Mouse (Mus musculus) midbrain, postnatal 0 days (tissue): ENCODE data around the gene Mrpl23. TPM values are rescaled to one million over a fixed set of nuclear protein-coding genes. Genes with fewer than 3 reads are reported as not detected.
A peak's percentile ranks its signal among the peaks of the same experiment; 100 is the strongest.

Experiments
- ATAC-seq: fragments of 200-750 bp; cut with Nextera tagmentation; 2 replicates; pipeline ENCODE4 v1.8.0; 2017; ENCODE audit warnings: moderate number of reproducible peaks, mild to moderate bottlenecking, moderate TSS enrichment, moderate library complexity; ENCODE audit not compliant: low FRiP score
- DNase-seq: peaks from one replicate; pipeline ENCODE4 v3.0.0-alpha.2; 2015; ENCODE audit warnings: low spot score
- H3K27ac ChIP-seq: fragments of 300-500 bp; sonication (generic); 2 replicates; pipeline ENCODE4 v1.5.1; 2014; ENCODE audit warnings: low read depth, mild to moderate bottlenecking, low read length, mixed read lengths
- H3K27me3 ChIP-seq: fragments of 300-500 bp; sonication (generic); 2 replicates; pipeline ENCODE4 v1.6.1; 2014; ENCODE audit warnings: low read length, control low read depth, mixed read lengths; ENCODE audit not compliant: insufficient read depth
- H3K36me3 ChIP-seq: fragments of 300-500 bp; sonication (generic); 2 replicates; pipeline ENCODE4 v1.6.1; 2014; ENCODE audit warnings: low read length, control low read depth, mixed read lengths; ENCODE audit not compliant: insufficient read depth
- H3K4me1 ChIP-seq: fragments of 300-500 bp; sonication (generic); 2 replicates; pipeline ENCODE4 v1.6.1; 2014; ENCODE audit warnings: mild to moderate bottlenecking, control low read depth, antibody characterized with exemption, low read length, mixed read lengths; ENCODE audit not compliant: insufficient read depth
- H3K4me2 ChIP-seq: fragments of 300-500 bp; sonication (generic); 2 replicates; pipeline ENCODE4 v1.6.1; 2014; ENCODE audit warnings: low read depth, mild to moderate bottlenecking, low read length, mixed read lengths; ENCODE audit not compliant: poor library complexity, severe bottlenecking
- H3K4me3 ChIP-seq: fragments of 300-500 bp; sonication (generic); 2 replicates; pipeline ENCODE4 v1.5.1; 2014; ENCODE audit warnings: low read depth, mild to moderate bottlenecking, low read length, moderate library complexity
- H3K9ac ChIP-seq: fragments of 300-500 bp; sonication (generic); replicated peaks from 2 replicates; pipeline ENCODE4 v1.6.1; 2014; ENCODE audit warnings: mild to moderate bottlenecking, low read length, moderate library complexity, mixed read lengths; ENCODE audit not compliant: poor library complexity, severe bottlenecking
- H3K9me3 ChIP-seq: fragments of 300-500 bp; sonication (generic); 2 replicates; pipeline ENCODE4 v1.6.1; 2016; ENCODE audit warnings: low read length, control low read depth
- CTCF ChIP-seq: IDR thresholded peaks from 2 replicates; pipeline ENCODE4 v1.5.1; 2016; ENCODE audit warnings: antibody characterized with exemption, mild to moderate bottlenecking
- WGBS: fragments of 180-500 bp; shearing (Covaris S2); extraction: QIAGEN DNeasy Blood & Tissue Kit; methylation state at CpG from one replicate; pipeline ENCODE4 v1.1.7; 2014; 5-methylcytosine and 5-hydroxymethylcytosine counted together
- polyA plus RNA-seq: library from polyadenylated mRNA; unstranded; fragments of >200 nt; fragmentation: Nextera tagmentation; extraction: Ambion mirVana; gene quantifications from 2 replicates; pipeline ENCODE4 v1.2.1, GENCODE M21; 2015
- total RNA-seq: library from RNA; depleted of rRNA; stranded (reverse); fragments of >200 nt; gene quantifications from 2 replicates; pipeline ENCODE4 v1.2.3, GENCODE M21; 2014

Mrpl23 gene
- total and polyA plus RNA-seq, 2 experiments from 2014 or later = 24.6 to 60.8 TPM

DNA sequence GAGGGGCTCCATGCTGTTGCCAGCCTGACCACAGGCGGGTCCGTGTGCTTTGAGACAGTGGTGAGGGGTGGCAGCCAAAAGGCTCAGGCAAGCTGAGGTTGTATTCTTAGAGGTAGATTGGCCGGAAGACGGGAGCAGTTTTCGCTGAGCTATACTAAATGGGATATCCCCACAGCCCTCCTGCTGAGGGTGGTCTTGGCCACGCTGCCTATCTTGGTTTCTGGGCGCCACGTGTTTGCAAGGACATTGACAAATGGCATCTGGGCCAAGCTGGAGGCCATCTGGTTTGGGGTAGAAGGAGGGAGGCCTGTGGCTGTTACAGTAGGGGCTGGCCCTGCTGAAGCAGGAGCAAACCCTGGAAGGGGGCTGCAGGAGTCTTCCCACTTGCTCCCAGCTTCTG, 39.0 kb upstream of the Mrpl23 start:
- H3K4me2 ChIP-seq = no peak overlapping the region
- ATAC-seq = no peak
- no peaks in the 10 kb centered on the region for H3K36me3 ChIP-seq

DNA sequence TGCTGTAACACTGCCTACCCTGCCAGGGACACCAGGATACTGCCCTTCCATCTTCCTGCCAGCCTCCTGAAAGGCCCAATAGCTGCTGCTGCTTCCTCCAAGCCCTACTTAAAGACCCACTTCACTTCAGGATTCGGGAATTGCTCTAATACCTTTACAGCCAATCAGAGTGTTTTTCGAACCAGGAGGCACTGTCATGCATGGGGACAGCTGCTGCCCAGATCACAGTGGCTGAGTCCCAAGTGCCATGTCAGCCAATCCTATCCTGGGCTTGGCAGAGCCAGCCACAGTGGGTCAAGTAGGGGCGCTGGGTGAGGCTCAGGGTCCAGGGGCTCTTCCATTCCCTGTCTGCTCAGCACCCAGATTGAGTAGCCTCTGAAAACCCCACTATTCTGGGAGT, 36.3 kb upstream of the Mrpl23 start:
- Histone ChIP-seq H3K4me2 (no peak overlapping the region), H3K36me3 (no peaks in the 10 kb centered on the region), H3K27me3 (no peaks in the 10 kb centered on the region), H3K9me3 (no peaks in the 10 kb centered on the region), H3K4me1 (no peaks in the 10 kb centered on the region), H3K4me3 (no peak overlapping the region), H3K9ac (no peak overlapping the region), H3K27ac (no peak overlapping the region)
- 73% methylated on average over 3 of the region's 3 CpGs for WGBS
- ATAC-seq (no peak), DNase-seq (no peak)
- no peak for TF ChIP-seq CTCF

More for the DNA sequence above, 39.0 kb upstream of the Mrpl23 start:
- no peak for TF ChIP-seq CTCF
- no peak overlapping the region for H3K4me3 ChIP-seq
- H3K9me3 ChIP-seq = no peaks in the 10 kb centered on the region
- 89% methylated on average over 8 of the region's 8 CpGs for WGBS
- no peak overlapping the region for H3K9ac ChIP-seq
- no peaks in the 10 kb centered on the region for H3K27me3 ChIP-seq
- no peak for DNase-seq
- H3K4me1 ChIP-seq = no peaks in the 10 kb centered on the region
- no peak overlapping the region for H3K27ac ChIP-seq

DNA sequence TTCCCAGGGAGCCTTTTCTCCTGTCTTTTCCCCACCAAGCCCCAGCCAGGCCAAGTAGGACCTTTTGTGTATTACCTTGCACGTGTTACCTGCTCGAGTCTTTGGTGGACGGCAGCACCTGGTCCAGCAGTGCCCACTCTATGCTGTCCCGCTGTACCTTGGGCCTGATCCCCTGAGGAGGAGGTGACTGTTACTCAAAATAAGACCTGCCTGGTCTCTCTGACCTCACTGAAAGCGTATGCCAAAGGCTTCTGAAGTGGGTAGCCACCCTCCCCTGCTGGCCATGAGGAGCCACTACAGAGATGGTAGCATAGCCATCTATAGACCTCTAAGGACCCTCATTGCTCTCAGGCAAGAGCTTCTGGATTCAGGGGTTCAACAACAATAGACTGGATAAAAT, 35.7 kb upstream of the Mrpl23 start:
- no peak overlapping the region for H3K27ac ChIP-seq
- DNase-seq = no peak
- no peak overlapping the region for H3K9ac ChIP-seq
- H3K4me2 ChIP-seq = no peak overlapping the region
- no peaks in the 10 kb centered on the region for H3K27me3 ChIP-seq
- no peaks in the 10 kb centered on the region for H3K36me3 ChIP-seq
- no peak for TF ChIP-seq CTCF
- H3K9me3 ChIP-seq = no peaks in the 10 kb centered on the region
- WGBS = 88% methylated on average over 5 of the region's 5 CpGs
- no peak for ATAC-seq
- H3K4me3 ChIP-seq = no peak overlapping the region
- H3K4me1 ChIP-seq = no peaks in the 10 kb centered on the region

DNA sequence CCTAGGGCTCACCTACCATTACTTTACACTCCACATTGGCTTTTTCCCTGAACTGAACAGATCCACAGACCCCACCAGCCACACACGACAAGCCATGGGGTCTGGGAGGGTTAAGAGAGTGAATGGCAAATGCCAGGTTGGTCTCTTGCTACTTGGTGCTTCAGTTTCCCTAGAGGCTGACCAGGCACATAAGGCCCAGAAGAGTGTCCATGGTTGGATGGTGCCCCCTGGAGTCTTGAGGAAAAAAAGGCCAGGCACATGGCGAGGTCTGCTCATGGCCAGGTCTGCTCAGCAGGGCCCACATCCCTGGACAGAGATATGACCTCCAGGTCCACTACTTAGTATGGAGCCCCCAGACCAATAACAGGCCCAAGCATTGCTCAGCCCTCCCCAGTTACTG, 34.7 kb upstream of the Mrpl23 start:
- peak; percentile 34 for TF ChIP-seq CTCF
- ATAC-seq (no peak), DNase-seq (no peak)
- WGBS = 89% methylated on average over 2 of the region's 2 CpGs
- Histone ChIP-seq H3K9me3 (no peaks in the 10 kb centered on the region), H3K36me3 (no peaks in the 10 kb centered on the region), H3K4me2 (no peak overlapping the region), H3K4me3 (no peak overlapping the region), H3K9ac (no peak overlapping the region), H3K27ac (no peak overlapping the region), H3K27me3 (no peaks in the 10 kb centered on the region), H3K4me1 (no peaks in the 10 kb centered on the region)

DNA sequence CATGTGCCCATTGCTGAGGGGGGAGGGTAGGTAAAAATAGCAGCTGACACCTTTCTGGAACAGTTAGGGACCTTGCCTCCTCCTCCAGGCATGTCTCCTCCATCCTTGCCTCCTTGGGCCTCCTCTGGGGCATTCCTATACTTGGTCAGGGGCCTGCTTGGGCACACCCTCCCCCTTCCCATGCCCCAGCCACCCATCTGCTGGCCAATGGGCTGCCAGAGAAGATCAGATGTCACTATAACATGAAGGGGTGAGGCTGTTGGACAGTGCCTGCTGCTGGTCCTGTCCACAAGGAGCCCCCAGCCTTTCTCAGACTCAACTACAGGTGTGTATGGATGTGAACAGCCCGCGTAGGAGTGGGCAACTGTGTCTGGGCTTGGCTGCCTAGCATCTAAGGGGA, 33.9 kb upstream of the Mrpl23 start, which contains the start of gene Tnnt3:
Gene Tnnt3, plus strand, starts transcription at position 262 of the 400 bp plus-strand sequence.
- no peaks in the 10 kb centered on the region for H3K9me3 ChIP-seq
- H3K27me3 ChIP-seq = no peaks in the 10 kb centered on the region
- H3K4me1 ChIP-seq = no peaks in the 10 kb centered on the region
- 85% methylated on average over 2 of the region's 2 CpGs for WGBS
- no peak for TF ChIP-seq CTCF
- no peak within 1 kb of the TSS for H3K9ac ChIP-seq
- no peak for ATAC-seq
- DNase-seq = no peak
- H3K27ac ChIP-seq = no peak within 1 kb of the TSS
- H3K4me2 ChIP-seq = no peak within 1 kb of the TSS
- no peaks in the 10 kb centered on the region for H3K36me3 ChIP-seq
- H3K4me3 ChIP-seq = no peak within 1 kb of the TSS

DNA sequence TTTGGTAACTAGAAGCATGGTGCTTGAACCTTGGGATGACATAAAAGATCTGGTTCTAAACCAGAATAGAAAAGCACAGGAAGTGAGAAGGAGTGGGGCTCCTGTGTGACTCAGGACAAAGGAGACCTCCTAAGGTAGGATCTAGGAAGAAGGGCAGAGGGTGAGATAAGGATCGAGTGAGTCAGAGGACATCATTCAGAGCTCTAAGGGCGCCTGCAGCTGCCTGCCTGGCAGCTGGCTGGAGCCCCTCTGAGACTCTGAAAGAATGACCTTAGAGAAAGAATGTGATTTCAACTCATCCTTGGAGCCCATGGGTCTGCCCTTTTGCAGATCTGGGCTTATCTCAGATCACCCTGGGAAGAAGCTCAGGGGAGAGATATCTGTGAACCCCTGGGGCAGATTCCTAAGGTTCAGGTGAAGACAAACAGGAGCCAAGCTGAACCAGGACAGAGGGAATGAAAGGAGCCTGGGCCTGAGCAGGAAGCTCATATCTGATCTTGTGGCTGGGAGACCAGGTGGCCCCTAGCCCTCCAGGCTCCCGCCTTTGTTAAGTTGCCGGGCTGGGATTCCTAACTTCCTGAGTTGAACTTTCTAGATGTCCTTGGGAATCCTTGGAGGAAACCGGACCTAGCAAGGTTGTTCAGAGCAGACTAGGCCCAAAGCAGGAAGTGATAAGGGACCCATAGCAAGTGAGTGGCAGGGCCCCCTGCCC, 33.3 kb upstream of the Mrpl23 start:
- 73% methylated on average over 5 of the region's 5 CpGs for WGBS
- H3K4me2 ChIP-seq = no peak overlapping the region
- no peak for ATAC-seq

More for the DNA sequence above, 33.3 kb upstream of the Mrpl23 start:
- no peak for TF ChIP-seq CTCF
- Histone ChIP-seq H3K27ac (no peak overlapping the region), H3K27me3 (no peaks in the 10 kb centered on the region), H3K4me1 (no peaks in the 10 kb centered on the region), H3K9ac (no peak overlapping the region), H3K9me3 (no peaks in the 10 kb centered on the region), H3K4me3 (no peak overlapping the region), H3K36me3 (no peaks in the 10 kb centered on the region)
- DNase-seq = no peak
